Mouse (Mus musculus): ENCODE results near the gene Foxj3.

Foxj3 gene

GRCm38 (mm10) chr4:119638656-119639055 lies 101.9 kb downstream of the Foxj3 start:
- DNase-seq: no peak

GRCm38 (mm10) chr4:119642666-119643065 lies 105.9 kb downstream of the Foxj3 start:
- DNase-seq: no peak

DNA sequence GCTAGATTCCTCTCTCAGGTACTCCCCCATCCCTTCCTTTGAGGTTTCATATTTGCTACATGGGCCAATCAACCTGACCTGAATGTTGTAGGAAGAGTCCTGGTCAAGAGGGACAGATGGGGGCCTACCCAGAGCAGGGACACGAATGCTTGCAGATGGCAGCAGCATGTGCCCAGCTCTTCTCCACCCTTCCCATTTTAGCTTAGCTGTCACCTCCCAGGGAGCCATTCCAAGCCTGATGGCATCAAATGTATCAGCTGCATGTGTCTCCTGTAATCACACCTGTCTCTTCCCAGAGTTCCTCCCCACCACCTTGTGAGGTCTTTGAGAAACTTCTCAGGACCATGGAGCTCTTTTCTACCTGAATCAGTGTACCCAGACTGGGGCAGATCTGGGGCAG lies 120.2 kb downstream of the Foxj3 start:
- no peak for DNase-seq

GRCm38 (mm10) chr4:119658246-119658645 lies 121.4 kb downstream of the Foxj3 start:
- DNase-seq: no peak

DNA sequence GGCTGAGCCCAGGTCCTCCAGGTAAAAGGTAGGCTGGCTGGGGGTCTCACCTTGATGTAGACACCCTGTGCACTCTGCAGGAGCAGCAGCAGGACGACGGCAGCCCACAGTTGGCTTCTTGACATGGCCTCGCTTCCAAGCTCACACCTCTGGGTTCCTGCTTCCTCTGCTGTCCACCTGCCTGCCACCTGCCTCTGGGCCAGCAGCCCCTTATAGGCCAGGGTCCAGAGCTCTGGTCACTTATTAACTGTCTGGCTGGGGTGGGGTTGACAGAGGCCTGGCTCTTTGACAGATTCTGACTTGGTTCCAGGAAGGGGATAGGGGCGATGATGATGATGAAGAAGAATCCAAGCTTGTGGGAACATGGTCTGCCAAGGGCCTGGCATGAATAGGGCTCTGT lies 121.9 kb downstream of the Foxj3 start, which contains the start of gene Guca2b:
Gene Guca2b, minus strand, starts transcription at position 224 of the 400 bp plus-strand sequence.
- DNase-seq: no peak

- no peak for DNase-seq
These were observed 123.2 kb downstream of the Foxj3 start for GRCm38 (mm10) chr4:119660007-119660406.

- DNase-seq: no peak
These were observed 125.3 kb downstream of the Foxj3 start for GRCm38 (mm10) chr4:119662151-119662550.

GRCm38 (mm10) chr4:119662976-119663375 lies 126.2 kb downstream of the Foxj3 start:
- no peak for DNase-seq

- no peak for DNase-seq
These were observed 126.7 kb downstream of the Foxj3 start for GRCm38 (mm10) chr4:119663409-119664095.

DNA sequence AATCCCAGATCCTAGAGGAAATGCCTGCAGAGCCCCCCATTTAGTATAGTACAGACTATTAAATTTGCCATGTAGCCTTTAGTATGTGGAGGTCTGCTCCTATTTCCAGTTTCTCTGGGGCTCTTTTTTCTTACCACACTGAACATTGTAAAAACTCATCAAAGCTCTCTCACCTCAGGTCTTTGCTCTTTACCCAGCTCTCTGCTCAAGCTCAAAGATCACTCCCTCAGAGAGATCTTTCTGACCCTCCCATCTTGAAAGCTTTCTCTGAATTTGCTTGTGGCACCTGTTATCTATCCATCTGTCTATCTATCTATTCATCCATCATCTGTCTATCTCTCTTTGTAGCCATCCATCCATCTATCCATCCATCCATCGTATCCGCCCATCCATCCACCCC lies 128.4 kb downstream of the Foxj3 start:
- DNase-seq: no peak

DNA sequence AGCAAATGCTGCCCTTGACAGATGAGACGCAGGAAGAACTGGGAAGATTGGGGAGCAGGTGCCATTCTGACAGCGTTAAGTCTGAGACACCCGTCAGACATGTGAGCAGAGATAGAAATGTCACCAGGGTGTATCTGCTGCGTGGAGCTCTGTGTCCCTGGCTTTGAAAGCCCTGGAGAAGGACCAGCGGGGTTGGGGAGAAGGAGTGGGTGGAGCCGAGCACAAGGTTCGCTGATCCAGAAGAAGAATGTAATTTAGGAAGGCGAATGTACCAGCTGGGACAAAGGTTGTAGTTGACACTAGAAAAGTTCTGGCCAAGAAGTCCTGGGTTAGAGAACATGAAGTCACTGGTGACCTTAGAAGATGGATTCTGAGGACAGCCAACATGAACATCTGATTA lies 129.3 kb downstream of the Foxj3 start:
- peak; percentile 10 for DNase-seq

- peak; percentile 42 for DNase-seq
These were observed 130.7 kb downstream of the Foxj3 start for GRCm38 (mm10) chr4:119667454-119667853.

DNA sequence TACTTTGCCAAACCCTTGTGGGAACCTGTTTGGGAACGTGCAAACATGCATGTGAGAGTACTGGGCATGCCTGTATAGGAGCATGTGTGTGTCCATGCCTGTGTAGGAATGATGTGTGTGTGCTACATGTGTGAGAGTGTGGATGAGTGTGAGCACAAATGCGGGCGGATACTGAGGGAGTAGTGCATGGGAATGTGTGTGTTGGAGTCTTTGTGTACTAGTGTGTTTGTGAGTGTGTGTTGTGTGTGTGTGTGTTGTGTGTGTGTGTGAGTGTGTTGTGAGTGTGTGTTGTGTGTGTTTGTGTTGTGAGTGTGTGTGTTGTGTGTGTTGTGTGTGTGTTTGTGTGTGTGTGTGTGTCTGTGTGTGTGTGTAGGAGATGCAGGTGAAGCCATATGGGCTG lies 131.4 kb downstream of the Foxj3 start:
- no peak for DNase-seq

DNA sequence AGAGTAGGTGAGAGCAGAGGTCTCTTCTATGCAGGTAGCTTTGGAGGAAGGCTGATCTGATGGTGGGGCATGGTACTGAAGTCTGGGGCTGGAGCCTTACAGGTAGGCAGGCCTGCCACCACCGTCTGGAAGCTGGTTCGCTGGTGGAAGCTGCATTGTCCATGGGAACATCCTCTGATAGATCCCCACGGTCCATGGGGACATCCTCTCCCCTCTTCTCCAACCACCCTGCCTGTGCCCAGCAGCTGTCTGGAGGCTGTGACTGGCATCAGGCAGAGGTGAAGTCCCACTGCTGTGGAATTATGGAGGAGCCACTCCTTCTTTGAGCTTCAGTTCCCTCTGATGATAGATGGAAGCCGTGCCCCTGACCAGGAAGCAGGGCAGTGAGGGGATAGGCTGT lies 131.8 kb downstream of the Foxj3 start:
- DNase-seq: no peak

DNA sequence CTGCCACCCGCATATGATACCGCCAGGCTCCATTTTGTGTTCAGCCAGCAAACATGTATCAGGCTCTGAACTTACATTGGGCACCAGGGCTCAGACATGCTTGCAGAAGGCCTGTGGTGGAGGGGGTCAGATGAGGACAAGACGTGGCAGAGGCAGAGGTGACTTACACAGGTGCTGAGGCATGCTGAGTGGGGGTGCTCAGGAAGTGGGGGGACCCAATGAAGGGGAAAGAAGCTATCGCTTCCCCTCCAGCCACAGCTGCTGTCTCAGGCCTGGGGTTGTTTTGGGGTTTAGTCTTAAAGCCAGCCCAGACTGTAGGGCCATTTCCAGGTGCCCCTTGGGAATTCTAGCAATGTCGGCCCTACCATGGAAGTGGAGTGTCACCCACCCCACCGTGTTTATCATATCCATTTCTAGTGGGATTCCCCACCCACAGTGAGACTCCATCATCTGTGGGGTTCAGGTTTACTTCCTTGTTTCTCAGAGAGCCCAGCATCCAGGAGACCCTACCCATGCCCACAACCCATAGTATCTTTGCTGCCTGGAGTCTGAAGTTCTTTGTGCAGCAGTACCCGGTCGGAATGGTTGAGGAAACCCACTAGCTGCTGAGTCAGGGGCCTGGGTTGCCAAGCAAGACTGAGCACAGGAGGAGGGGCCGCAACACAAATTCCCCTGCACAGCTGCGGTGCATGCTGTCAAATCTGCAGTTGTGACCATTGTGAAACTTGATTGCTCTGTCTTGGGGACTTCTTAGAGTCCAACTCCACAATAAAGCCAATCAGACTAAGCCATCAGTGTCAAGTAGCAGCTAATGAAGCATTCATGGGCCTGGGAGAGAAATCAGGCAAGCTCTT lies 132.8 kb downstream of the Foxj3 start:
- no peak for DNase-seq

- DNase-seq: no peak
These were observed 133.4 kb downstream of the Foxj3 start for GRCm38 (mm10) chr4:119670210-119670555.

GRCm38 (mm10) chr4:119670736-119671135 lies 133.9 kb downstream of the Foxj3 start:
- no peak for DNase-seq

DNA sequence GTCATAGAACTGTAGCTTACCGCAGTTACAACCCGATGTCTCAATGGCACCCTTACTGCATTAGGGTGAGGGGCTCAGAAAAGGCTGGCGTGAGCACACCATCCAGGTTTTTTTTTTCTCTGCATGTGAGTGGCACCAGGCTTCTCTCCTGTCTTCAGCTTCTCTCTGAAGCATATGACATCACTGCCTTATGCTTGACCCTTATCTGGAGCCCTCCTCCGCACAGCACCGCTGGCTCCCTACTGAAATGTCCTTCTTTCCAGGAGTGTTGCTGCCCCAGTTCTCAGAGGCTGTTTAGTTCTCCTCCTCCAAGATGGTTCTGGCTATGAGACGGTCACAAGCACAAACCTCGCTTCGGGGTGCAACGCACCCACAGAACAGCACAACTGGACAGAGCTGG lies 134.4 kb downstream of the Foxj3 start:
- DNase-seq: no peak

GRCm38 (mm10) chr4:119672685-119673084 lies 135.9 kb downstream of the Foxj3 start:
- peak; percentile 20 for DNase-seq
